Mouse (Mus musculus) midbrain, embryonic 10.5 days (tissue): Measurements from ENCODE around the gene Ripor1. TPM values are rescaled to one million over a fixed set of nuclear protein-coding genes. Genes with fewer than 3 reads are reported as not detected.

Source experiments
- DNase-seq: peaks from one replicate; pipeline ENCODE4 v3.0.0-alpha.2; 2017; ENCODE audit warnings: low spot score
- H3K27ac ChIP-seq: fragments of 300-500 bp; sonication (generic); replicated peaks from 2 replicates; pipeline ENCODE4 v1.5.1; 2016; ENCODE audit warnings: mild to moderate bottlenecking
- H3K27me3 ChIP-seq: fragments of 300-500 bp; sonication (generic); 2 replicates; pipeline ENCODE4 v1.6.1; 2016; ENCODE audit warnings: low read depth, mild to moderate bottlenecking; ENCODE audit not compliant: poor library complexity, severe bottlenecking
- H3K36me3 ChIP-seq: fragments of 300-500 bp; sonication (generic); 2 replicates; pipeline ENCODE4 v1.6.1; 2016; ENCODE audit warnings: mild to moderate bottlenecking, moderate library complexity
- H3K4me1 ChIP-seq: fragments of 300-500 bp; sonication (generic); 2 replicates; pipeline ENCODE4 v1.6.1; 2016
- H3K4me3 ChIP-seq: fragments of 300-500 bp; sonication (generic); 2 replicates; pipeline ENCODE4 v1.5.1; 2016; ENCODE audit warnings: mild to moderate bottlenecking, moderate library complexity
- H3K9me3 ChIP-seq: fragments of 300-500 bp; sonication (generic); replicated peaks from 2 replicates; pipeline ENCODE4 v1.6.1; 2016; ENCODE audit warnings: mild to moderate bottlenecking
- WGBS: fragments of 180-500 bp; shearing (Covaris S2); methylation state at CpG from one replicate; pipeline ENCODE4 v1.1.7; 2016; 5-methylcytosine and 5-hydroxymethylcytosine counted together
- polyA plus RNA-seq: library from polyadenylated mRNA; unstranded; fragments of >200 nt; fragmentation: Nextera tagmentation; extraction: Ambion mirVana; gene quantifications from 2 replicates; pipeline ENCODE4 v1.2.1, GENCODE M21; 2016

The Ripor1 gene
- polyA plus RNA-seq, 1 experiment from 2014 or later: 15.9 TPM

DNA sequence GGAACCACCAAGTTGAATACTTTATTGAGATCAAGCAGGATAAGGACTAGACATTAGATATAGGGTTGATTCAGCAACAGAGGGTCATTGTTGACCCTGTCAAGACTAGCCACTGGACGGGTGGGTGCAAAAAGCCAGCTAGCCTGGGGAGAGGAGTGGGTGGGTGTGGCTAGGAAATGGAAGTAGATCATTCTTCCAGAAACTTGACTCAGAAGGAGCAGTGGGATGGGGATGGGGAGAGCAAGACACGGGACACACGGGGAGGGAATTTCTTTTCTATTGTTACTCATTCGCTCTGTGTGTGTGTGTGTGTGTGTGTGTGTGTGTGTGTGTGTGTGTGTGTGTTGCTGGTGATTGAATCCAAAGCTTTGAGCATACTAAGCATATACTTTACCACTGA, 4.7 kb downstream of the Ripor1 start:
- H3K4me1 ChIP-seq: peaks cover 47% of the 10 kb centered on the region
- H3K27me3 ChIP-seq: peaks cover 39% of the 10 kb centered on the region
- 84% methylated on average over 4 of the region's 4 CpGs for WGBS

DNA sequence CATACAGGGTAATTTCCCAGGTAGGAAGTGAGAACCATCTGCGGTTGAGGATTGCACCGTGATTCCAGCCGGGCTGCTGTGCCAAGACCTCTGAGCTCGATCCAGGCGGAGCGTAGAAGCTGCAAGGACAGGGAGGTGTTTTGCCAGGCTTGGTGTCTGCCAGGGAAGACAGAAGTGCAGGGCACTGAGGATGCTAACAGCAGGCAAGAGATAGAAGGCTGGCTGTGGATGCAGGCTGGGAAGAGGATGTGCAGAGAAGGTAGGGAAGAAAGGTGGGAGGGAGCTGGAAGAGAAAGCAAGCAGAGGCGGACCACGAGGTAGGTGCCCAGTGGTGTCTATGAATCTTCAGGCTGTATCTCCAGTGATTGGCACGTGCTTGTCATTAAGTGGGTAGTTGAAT, 6.8 kb downstream of the Ripor1 start:
- Histone ChIP-seq H3K36me3 (peaks cover 22% of the 10 kb centered on the region), H3K9me3 (no peaks in the 10 kb centered on the region), H3K4me1 (peaks cover 28% of the 10 kb centered on the region), H3K4me3 (no peak overlapping the region), H3K27me3 (peaks cover 53% of the 10 kb centered on the region), H3K27ac (no peak overlapping the region)
- DNase-seq: no peak
- WGBS: 89% methylated on average over 9 of the region's 9 CpGs

More for the DNA sequence above, 4.7 kb downstream of the Ripor1 start:
- Histone ChIP-seq H3K4me3 (no peak overlapping the region), H3K27ac (no peak overlapping the region), H3K36me3 (peaks cover under 1% of the 10 kb centered on the region), H3K9me3 (no peaks in the 10 kb centered on the region)
- no peak for DNase-seq

DNA sequence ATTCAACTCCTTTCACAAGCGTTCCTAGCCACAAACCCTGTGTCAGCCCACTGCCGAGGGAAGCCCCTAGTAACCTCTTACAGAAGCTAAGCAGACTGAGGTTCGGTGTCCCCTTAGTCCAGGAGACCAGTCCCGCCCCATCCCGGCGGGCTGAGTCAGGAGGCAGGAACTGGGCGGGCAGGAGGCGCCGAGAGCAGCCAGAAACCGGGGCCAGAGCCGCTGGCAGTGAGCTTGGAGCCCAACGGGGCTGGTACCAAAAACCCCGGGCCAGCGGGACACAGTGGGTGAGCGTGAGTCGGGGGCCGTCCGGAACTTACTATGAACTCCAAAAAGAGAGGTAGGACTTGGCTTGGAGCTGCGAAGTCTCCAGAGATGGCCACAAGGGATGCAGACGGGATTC, 8.0 kb downstream of the Ripor1 start:
- H3K4me1 ChIP-seq: peaks cover 18% of the 10 kb centered on the region
- no peaks in the 10 kb centered on the region for H3K9me3 ChIP-seq
- peaks cover 34% of the 10 kb centered on the region for H3K36me3 ChIP-seq
- WGBS: 3% methylated on average over 20 of the region's 20 CpGs
- H3K4me3 ChIP-seq: peak overlapping the region; percentile 58
- H3K27ac ChIP-seq: no peak overlapping the region
- DNase-seq: no peak
- peaks cover 53% of the 10 kb centered on the region for H3K27me3 ChIP-seq

DNA sequence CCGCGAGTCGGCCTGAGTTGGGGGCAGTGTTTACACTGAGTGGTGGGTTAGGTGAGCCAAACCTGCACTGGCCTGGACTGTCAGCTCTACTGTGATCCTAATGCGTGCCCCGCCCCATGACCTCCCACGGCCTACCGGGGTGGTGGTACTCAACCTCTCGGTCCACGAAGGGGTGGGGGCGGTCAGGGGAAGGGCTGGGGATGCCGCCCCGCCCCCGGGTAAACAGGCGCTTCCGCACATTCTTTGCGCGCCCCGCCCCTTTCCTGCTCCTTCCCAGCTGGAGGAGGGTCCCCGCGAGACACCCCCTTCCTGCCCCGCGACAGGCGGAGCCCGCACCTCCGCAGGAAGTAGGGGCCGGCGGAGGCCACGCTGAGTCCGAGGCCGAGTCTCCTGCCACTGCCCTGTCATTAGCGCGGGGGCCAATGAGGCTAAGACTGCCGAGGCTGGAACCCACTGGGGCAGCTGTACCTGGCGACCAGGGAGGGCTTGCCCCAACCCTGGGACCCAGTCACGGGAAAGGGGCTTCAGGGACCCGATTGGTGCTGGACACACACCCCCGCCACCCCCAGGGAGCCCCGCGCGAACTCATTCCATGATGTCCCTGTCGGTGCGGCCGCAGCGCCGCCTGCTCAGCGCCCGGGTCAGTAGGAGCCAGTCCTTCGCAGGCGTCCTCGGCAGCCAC, 8.9 kb downstream of the Ripor1 start:
- DNase-seq: peak; percentile 48
- Histone ChIP-seq H3K36me3 (peaks cover 43% of the 10 kb centered on the region), H3K4me3 (peak overlapping the region; percentile 58), H3K27me3 (peaks cover 53% of the 10 kb centered on the region), H3K9me3 (no peaks in the 10 kb centered on the region), H3K4me1 (peaks cover 18% of the 10 kb centered on the region), H3K27ac (peak overlapping the region; percentile 3; the same call in 1 of the 2 replicates)
- under 1% methylated on average over 50 of the region's 50 CpGs for WGBS

DNA sequence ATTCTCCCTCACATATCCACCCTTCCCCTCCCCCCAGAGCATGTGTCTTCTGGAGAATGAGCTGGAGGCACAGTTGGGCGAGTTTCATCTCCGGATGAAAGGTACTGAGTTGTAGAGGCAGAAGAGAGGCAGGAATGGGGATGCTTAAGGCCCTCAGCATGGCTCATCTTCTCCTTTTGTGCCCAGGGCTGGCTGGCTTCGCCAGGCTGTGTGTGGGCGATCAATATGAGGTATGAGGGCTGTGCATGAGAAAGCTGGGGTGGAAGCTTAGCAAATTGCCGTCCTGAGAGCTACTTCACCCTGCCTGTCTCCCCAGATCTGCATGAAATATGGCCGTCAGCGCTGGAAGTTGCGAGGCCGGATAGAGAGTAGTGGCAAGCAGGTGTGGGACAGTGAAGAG, 10.9 kb downstream of the Ripor1 start:
- DNase-seq: no peak
- WGBS: 94% methylated on average over 9 of the region's 9 CpGs
- Histone ChIP-seq H3K27ac (no peak overlapping the region), H3K36me3 (peaks cover 63% of the 10 kb centered on the region), H3K27me3 (peaks cover 51% of the 10 kb centered on the region), H3K4me1 (peaks cover 18% of the 10 kb centered on the region), H3K9me3 (no peaks in the 10 kb centered on the region), H3K4me3 (no peak overlapping the region)

DNA sequence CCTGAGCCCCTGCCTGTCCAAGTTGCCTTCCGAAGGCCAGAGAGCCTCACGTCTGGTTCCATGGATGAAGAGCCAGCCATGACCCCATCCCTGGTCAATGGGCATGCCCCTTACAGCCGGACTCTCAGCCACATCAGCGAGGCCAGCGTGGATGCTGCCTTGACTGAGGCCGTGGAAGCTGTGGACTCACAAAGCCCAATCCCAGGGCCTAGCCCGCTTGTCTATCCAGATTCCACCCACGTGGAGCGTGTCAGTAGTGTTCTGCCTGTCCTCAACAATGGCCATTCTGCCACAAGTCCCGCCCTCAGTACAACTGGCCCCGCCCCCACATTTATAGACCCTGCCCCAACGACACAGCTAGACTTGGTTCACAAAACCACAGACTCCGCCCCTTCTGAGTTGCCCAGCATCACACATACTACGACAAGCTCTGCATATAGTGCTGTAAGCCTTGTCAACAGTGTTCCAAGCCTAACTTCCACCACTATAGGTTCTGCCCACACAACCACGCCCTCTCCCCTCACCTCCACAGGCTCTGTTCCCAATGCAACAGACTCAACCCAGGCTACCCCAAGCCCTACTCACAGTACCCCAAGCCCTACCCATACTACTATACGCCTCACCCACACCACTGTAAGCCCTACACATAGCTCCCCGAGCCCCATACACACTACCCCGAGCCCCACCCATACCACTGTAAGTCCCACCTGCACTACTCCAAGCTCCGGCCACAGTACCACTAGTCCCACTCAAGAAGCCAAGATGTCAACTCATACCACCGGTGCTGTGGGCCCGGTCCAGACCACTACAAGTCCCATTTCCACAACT, 12.6 kb downstream of the Ripor1 start:
- peaks cover 78% of the 10 kb centered on the region for H3K36me3 ChIP-seq
- H3K9me3 ChIP-seq: no peaks in the 10 kb centered on the region
- peaks cover 28% of the 10 kb centered on the region for H3K4me1 ChIP-seq
- no peak overlapping the region for H3K4me3 ChIP-seq
- peaks cover 34% of the 10 kb centered on the region for H3K27me3 ChIP-seq
- DNase-seq: no peak
- H3K27ac ChIP-seq: no peak overlapping the region
- WGBS: 90% methylated on average over 21 of the region's 21 CpGs

DNA sequence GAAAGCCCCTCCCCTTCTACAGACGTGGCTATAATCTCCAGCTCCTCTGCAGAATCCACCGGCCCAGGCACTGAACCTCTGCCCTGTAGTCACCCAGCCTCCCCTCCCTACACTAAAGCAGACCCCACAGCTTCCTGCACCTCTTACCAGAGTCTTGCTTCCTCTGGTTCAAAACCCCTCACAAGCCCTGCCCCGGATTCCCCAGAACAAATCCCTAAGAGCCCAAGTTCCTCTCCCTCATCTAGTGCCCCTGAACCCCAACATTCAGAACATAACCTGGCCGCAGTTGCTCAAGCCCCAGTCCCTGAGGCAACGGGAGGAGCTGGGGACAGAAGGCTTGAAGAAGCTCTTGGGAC, 13.2 kb downstream of the Ripor1 start:
- H3K27me3 ChIP-seq: peaks cover 28% of the 10 kb centered on the region
- H3K4me3 ChIP-seq: no peak overlapping the region
- 89% methylated on average over 5 of the region's 5 CpGs for WGBS
- peaks cover 28% of the 10 kb centered on the region for H3K4me1 ChIP-seq
- H3K27ac ChIP-seq: no peak overlapping the region
- DNase-seq: no peak
- H3K9me3 ChIP-seq: no peaks in the 10 kb centered on the region
- peaks cover 80% of the 10 kb centered on the region for H3K36me3 ChIP-seq

DNA sequence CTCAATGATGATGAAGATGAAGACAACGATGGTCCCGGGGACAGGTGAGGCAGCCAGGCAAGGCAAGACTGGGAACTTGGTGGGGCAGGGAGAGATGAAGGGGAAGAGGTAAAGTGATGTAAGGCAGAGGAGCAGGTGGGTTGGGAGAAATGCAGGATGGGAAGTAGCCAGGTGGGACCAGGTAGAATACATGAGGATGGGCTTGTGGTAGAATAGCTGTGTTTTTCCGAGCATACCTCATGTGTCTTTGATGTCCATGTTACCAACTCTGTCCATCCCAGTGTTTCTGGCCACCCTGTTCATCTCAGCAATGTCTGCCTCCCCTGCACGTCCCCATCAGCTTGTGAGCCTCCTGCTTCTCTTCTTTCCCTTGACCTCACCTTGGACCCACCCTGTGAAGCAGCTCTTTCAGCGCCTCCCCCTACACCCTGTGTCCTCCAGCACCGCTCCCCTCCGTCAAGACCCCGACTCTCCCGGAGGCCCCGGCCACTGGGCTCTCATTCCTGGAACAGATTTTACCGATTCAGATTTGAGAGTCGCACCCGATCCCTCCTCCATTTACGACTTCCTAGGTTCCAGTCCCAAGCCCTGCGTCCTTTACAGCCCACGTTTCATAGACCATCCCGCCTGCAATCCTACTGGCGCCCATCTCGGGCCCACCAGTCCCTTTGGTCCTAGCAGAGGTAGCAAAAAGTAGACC, 14.0 kb downstream of the Ripor1 start:
- WGBS: 93% methylated on average over 19 of the region's 19 CpGs
- DNase-seq: no peak
- peaks cover 84% of the 10 kb centered on the region for H3K36me3 ChIP-seq

DNA sequence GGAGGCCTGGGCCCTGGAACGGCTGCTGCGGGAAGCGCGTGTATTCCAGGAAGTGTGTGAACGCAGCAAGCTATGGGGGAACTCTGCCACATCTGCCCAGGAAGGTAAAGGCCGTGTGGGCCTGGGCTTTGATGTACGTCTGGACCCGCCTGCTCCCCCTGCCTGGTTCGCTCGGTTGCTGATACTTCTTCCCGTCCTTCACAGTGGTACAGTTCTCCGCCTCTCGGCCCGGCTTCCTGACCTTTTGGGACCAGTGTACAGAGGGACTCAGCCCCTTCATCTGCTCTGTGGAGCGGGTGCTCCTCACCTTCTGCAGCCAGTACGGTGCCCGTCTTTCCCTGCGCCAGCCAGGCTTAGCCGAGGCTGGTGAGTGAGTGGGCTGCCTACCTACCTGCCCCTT, 15.2 kb downstream of the Ripor1 start:
- Histone ChIP-seq H3K27ac (no peak overlapping the region), H3K4me1 (peaks cover 34% of the 10 kb centered on the region), H3K4me3 (no peak overlapping the region), H3K27me3 (peaks cover 10% of the 10 kb centered on the region), H3K36me3 (peaks cover 84% of the 10 kb centered on the region), H3K9me3 (no peaks in the 10 kb centered on the region)
- DNase-seq: no peak
- WGBS: 93% methylated on average over 19 of the region's 19 CpGs

More for the DNA sequence above, 14.0 kb downstream of the Ripor1 start:
- Histone ChIP-seq H3K9me3 (no peaks in the 10 kb centered on the region), H3K27me3 (peaks cover 22% of the 10 kb centered on the region), H3K4me1 (peaks cover 30% of the 10 kb centered on the region), H3K27ac (no peak overlapping the region), H3K4me3 (no peak overlapping the region)

DNA sequence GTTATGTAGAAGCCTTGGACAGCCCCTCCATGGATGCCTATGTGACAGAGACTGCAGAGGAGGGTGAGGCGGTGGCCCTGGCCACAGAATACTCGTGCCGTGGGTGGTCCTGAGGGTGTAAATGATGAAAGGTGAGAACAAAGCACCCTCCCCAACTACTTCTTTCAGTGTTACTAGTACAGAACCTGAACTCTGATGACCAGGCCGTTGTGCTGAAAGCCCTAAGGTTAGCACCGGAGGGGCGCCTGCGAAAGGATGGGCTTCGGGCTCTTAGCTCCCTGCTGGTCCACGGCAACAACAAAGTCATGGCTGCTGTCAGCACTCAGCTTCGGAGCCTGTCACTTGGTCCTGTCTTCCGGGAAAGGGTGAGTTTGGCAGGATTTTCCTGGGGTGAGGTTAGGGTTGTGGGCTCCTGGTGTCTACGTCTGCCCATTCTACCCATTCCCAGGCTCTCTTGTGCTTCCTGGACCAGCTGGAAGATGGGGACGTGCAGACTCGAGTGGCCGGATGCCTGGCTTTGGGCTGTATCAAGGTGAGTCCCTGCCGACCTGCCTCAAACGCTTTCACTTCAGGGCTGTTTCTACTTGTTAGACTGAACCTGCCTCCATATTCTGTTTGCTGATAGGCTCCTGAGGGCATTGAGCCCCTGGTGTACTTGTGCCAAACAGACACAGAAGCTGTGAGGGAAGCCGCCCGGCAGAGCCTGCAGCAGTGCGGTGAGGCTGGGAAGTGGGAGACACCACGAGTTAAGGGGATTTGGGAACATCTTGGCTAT, 16.1 kb downstream of the Ripor1 start:
- no peak overlapping the region for H3K27ac ChIP-seq
- no peak for DNase-seq

DNA sequence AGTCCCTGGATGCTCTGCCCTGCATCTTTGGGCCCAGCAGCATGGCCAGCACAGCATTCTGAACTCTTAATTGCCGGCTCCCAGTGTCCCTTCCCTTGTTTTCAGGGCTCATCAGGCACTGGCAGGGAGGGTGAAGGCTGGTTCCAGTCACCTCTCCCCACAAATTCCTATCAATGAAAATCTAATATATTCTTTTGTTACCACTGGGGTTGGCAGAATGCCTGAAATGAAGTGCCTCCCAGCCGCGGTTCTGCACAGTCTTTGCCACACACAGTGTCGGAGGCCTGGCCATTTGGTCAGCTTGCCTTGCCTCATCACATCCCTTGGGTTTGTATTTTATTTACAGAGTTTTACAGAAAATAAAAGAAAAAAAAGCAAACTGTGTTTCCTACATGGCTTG, 16.8 kb downstream of the Ripor1 start:
- no peak for DNase-seq
- Histone ChIP-seq H3K4me3 (no peak overlapping the region), H3K4me1 (peaks cover 34% of the 10 kb centered on the region), H3K9me3 (no peaks in the 10 kb centered on the region), H3K27me3 (no peaks in the 10 kb centered on the region), H3K36me3 (peaks cover 67% of the 10 kb centered on the region), H3K27ac (peak overlapping the region; percentile 33; the same call in 1 of the 2 replicates)
- WGBS: 88% methylated on average over 4 of the region's 4 CpGs

More for the DNA sequence above, 16.1 kb downstream of the Ripor1 start:
- 93% methylated on average over 21 of the region's 21 CpGs for WGBS
- Histone ChIP-seq H3K36me3 (peaks cover 74% of the 10 kb centered on the region), H3K27me3 (peaks cover under 1% of the 10 kb centered on the region; the same call in 1 of the 2 replicates), H3K9me3 (no peaks in the 10 kb centered on the region), H3K4me1 (peaks cover 34% of the 10 kb centered on the region), H3K4me3 (no peak overlapping the region)

DNA sequence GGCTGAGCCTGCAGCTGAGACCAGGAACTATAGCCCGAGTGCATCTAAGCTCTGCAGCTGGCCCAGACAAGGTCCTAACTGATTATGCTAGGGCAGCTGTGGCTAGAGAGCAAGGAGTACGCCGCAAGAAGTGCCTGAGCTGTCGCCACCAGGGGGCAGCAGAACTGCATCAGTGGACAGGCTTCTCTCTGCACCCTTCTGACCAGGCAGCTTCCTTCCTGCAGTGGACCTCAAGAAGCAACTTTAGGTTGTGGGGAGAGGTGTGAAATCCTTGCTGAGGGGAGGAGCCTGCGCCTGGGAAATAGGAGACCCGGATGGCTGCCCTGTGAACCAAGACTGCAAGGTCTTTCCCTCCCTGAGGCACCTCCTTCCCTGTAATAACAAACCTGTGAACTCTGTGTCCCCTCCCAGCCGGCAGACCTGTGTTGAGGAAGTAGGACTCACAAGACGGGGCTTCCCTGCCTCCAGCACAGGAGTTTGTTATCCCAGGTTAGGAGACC, 17.4 kb downstream of the Ripor1 start:
- Histone ChIP-seq H3K4me3 (no peak overlapping the region), H3K27me3 (no peaks in the 10 kb centered on the region), H3K36me3 (peaks cover 61% of the 10 kb centered on the region), H3K9me3 (no peaks in the 10 kb centered on the region), H3K27ac (peak overlapping the region; percentile 33; the same call in 1 of the 2 replicates), H3K4me1 (peaks cover 34% of the 10 kb centered on the region)
- 10% methylated on average over 8 of the region's 8 CpGs for WGBS
- peak; percentile 91 for DNase-seq
